Mouse (Mus musculus): ENCODE results near the gene Pygo1. TPM values are rescaled to one million over a fixed set of nuclear protein-coding genes. Genes with fewer than 3 reads are reported as not detected.
A peak's percentile ranks its signal among the peaks of the same experiment; 100 is the strongest.

Pygo1 gene
- polyA plus RNA-seq, 1 experiment from 2014 or later = 12.7 TPM

- Histone ChIP-seq H3K9me3 (replicated peaks; ENCODE audit: control insufficient read depth, low read length) (no peaks in the 10 kb centered on the region), H3K9ac (replicated peaks; ENCODE audit: low read length) (no peak overlapping the region), H3K27ac (replicated peaks; ENCODE audit: low read depth, low read length) (no peak overlapping the region), H3K4me2 (ENCODE audit: low read depth, low read length) (no peak overlapping the region), H3K4me3 (ENCODE audit: low read depth, low read length) (no peak overlapping the region), H3K4me1 (ENCODE audit: control insufficient read depth, insufficient read depth, low read length) (no peaks in the 10 kb centered on the region), H3K27me3 (ENCODE audit: control insufficient read depth, insufficient read depth, low read length) (no peaks in the 10 kb centered on the region), H3K36me3 (replicated peaks; ENCODE audit: control insufficient read depth, insufficient read depth, low read depth, low read length) (peaks cover 14% of the 10 kb centered on the region)
- WGBS = 57% methylated on average over 3 of the region's 3 CpGs
- ATAC-seq (replicated peaks; ENCODE audit: insufficient number of reproducible peaks, low FRiP score, low TSS enrichment, low read depth) = no peak
- DNase-seq (ENCODE audit: low spot score) = no peak
Measured at GRCm38 (mm10) chr9:72943424-72943823, 18.0 kb downstream of the Pygo1 start.

GRCm38 (mm10) chr9:72944286-72944685, 18.8 kb downstream of the Pygo1 start:
- DNase-seq (ENCODE audit: low spot score) = no peak
- 90% methylated on average over 13 of the region's 13 CpGs for WGBS
- no peak overlapping the region for H3K4me3 ChIP-seq (ENCODE audit: low read depth, low read length)
- ATAC-seq (replicated peaks; ENCODE audit: insufficient number of reproducible peaks, low FRiP score, low TSS enrichment, low read depth) = no peak
- H3K9ac ChIP-seq (replicated peaks; ENCODE audit: low read length) = no peak overlapping the region
- H3K4me2 ChIP-seq (ENCODE audit: low read depth, low read length) = no peak overlapping the region
- peaks cover 14% of the 10 kb centered on the region for H3K36me3 ChIP-seq (replicated peaks; ENCODE audit: control insufficient read depth, insufficient read depth, low read depth, low read length)
- no peaks in the 10 kb centered on the region for H3K4me1 ChIP-seq (ENCODE audit: control insufficient read depth, insufficient read depth, low read length)
- H3K27ac ChIP-seq (replicated peaks; ENCODE audit: low read depth, low read length) = no peak overlapping the region
- H3K9me3 ChIP-seq (replicated peaks; ENCODE audit: control insufficient read depth, low read length) = no peaks in the 10 kb centered on the region
- H3K27me3 ChIP-seq (ENCODE audit: control insufficient read depth, insufficient read depth, low read length) = no peaks in the 10 kb centered on the region

GRCm38 (mm10) chr9:72947010-72947409, 21.6 kb downstream of the Pygo1 start:
- no peaks in the 10 kb centered on the region for H3K4me1 ChIP-seq (ENCODE audit: control insufficient read depth, insufficient read depth, low read length)
- H3K27me3 ChIP-seq (ENCODE audit: control insufficient read depth, insufficient read depth, low read length) = no peaks in the 10 kb centered on the region
- no peak overlapping the region for H3K4me2 ChIP-seq (ENCODE audit: low read depth, low read length)
- ATAC-seq (replicated peaks; ENCODE audit: insufficient number of reproducible peaks, low FRiP score, low TSS enrichment, low read depth) (no peak), DNase-seq (ENCODE audit: low spot score) (no peak)
- WGBS = 90% methylated on average over 1 of the region's 1 CpGs
- H3K9me3 ChIP-seq (replicated peaks; ENCODE audit: control insufficient read depth, low read length) = no peaks in the 10 kb centered on the region
- peaks cover 14% of the 10 kb centered on the region for H3K36me3 ChIP-seq (replicated peaks; ENCODE audit: control insufficient read depth, insufficient read depth, low read depth, low read length)
- H3K9ac ChIP-seq (replicated peaks; ENCODE audit: low read length) = no peak overlapping the region
- no peak overlapping the region for H3K4me3 ChIP-seq (ENCODE audit: low read depth, low read length)
- no peak overlapping the region for H3K27ac ChIP-seq (replicated peaks; ENCODE audit: low read depth, low read length)

- peak; percentile 14 for DNase-seq (ENCODE audit: low spot score)
- no peak overlapping the region for H3K4me3 ChIP-seq (ENCODE audit: low read depth, low read length)
- H3K27ac ChIP-seq (replicated peaks; ENCODE audit: low read depth, low read length) = no peak overlapping the region
- no peak overlapping the region for H3K4me2 ChIP-seq (ENCODE audit: low read depth, low read length)
- H3K9me3 ChIP-seq (replicated peaks; ENCODE audit: control insufficient read depth, low read length) = no peaks in the 10 kb centered on the region
- H3K9ac ChIP-seq (replicated peaks; ENCODE audit: low read length) = no peak overlapping the region
- H3K27me3 ChIP-seq (ENCODE audit: control insufficient read depth, insufficient read depth, low read length) = no peaks in the 10 kb centered on the region
- no peak for ATAC-seq (replicated peaks; ENCODE audit: insufficient number of reproducible peaks, low FRiP score, low TSS enrichment, low read depth)
- 74% methylated on average over 7 of the region's 7 CpGs for WGBS
- H3K36me3 ChIP-seq (replicated peaks; ENCODE audit: control insufficient read depth, insufficient read depth, low read depth, low read length) = peaks cover 14% of the 10 kb centered on the region
- no peaks in the 10 kb centered on the region for H3K4me1 ChIP-seq (ENCODE audit: control insufficient read depth, insufficient read depth, low read length)
Measured at GRCm38 (mm10) chr9:72949572-72949971, 24.1 kb downstream of the Pygo1 start.

GRCm38 (mm10) chr9:72954746-72955145, 29.3 kb downstream of the Pygo1 start:
- peak; percentile 51 for DNase-seq (ENCODE audit: low spot score)
- ATAC-seq (replicated peaks; ENCODE audit: insufficient number of reproducible peaks, low FRiP score, low TSS enrichment, low read depth) = no peak

GRCm38 (mm10) chr9:72955546-72955945, 30.1 kb downstream of the Pygo1 start:
- ATAC-seq (replicated peaks; ENCODE audit: insufficient number of reproducible peaks, low FRiP score, low TSS enrichment, low read depth) = no peak
- 10% methylated on average over 1 of the region's 1 CpGs for WGBS
- peak; percentile 62 for DNase-seq (ENCODE audit: low spot score)
- no peaks in the 10 kb centered on the region for H3K27me3 ChIP-seq (ENCODE audit: control insufficient read depth, insufficient read depth, low read length)
- H3K4me1 ChIP-seq (ENCODE audit: control insufficient read depth, insufficient read depth, low read length) = no peaks in the 10 kb centered on the region
- H3K4me2 ChIP-seq (ENCODE audit: low read depth, low read length) = no peak overlapping the region
- no peaks in the 10 kb centered on the region for H3K9me3 ChIP-seq (replicated peaks; ENCODE audit: control insufficient read depth, low read length)
- H3K4me3 ChIP-seq (ENCODE audit: low read depth, low read length) = no peak overlapping the region
- no peak overlapping the region for H3K27ac ChIP-seq (replicated peaks; ENCODE audit: low read depth, low read length)
- H3K9ac ChIP-seq (replicated peaks; ENCODE audit: low read length) = no peak overlapping the region
- H3K36me3 ChIP-seq (replicated peaks; ENCODE audit: control insufficient read depth, insufficient read depth, low read depth, low read length) = no peaks in the 10 kb centered on the region

More at GRCm38 (mm10) chr9:72954746-72955145, 29.3 kb downstream of the Pygo1 start:
- Histone ChIP-seq H3K27ac (replicated peaks; ENCODE audit: low read depth, low read length) (no peak overlapping the region), H3K4me1 (ENCODE audit: control insufficient read depth, insufficient read depth, low read length) (no peaks in the 10 kb centered on the region), H3K27me3 (ENCODE audit: control insufficient read depth, insufficient read depth, low read length) (no peaks in the 10 kb centered on the region), H3K4me2 (ENCODE audit: low read depth, low read length) (no peak overlapping the region), H3K9me3 (replicated peaks; ENCODE audit: control insufficient read depth, low read length) (no peaks in the 10 kb centered on the region), H3K9ac (replicated peaks; ENCODE audit: low read length) (no peak overlapping the region), H3K36me3 (replicated peaks; ENCODE audit: control insufficient read depth, insufficient read depth, low read depth, low read length) (no peaks in the 10 kb centered on the region), H3K4me3 (ENCODE audit: low read depth, low read length) (no peak overlapping the region)
- 50% methylated on average over 2 of the region's 2 CpGs for WGBS

- Histone ChIP-seq H3K4me3 (ENCODE audit: low read depth, low read length) (peak within 1 kb of the TSS; percentile 67), H3K4me2 (ENCODE audit: low read depth, low read length) (peak within 1 kb of the TSS; percentile 74), H3K27me3 (ENCODE audit: control insufficient read depth, insufficient read depth, low read length) (no peaks in the 10 kb centered on the region), H3K36me3 (replicated peaks; ENCODE audit: control insufficient read depth, insufficient read depth, low read depth, low read length) (no peaks in the 10 kb centered on the region), H3K9me3 (replicated peaks; ENCODE audit: control insufficient read depth, low read length) (no peaks in the 10 kb centered on the region), H3K27ac (replicated peaks; ENCODE audit: low read depth, low read length) (no peak within 1 kb of the TSS), H3K4me1 (ENCODE audit: control insufficient read depth, insufficient read depth, low read length) (no peaks in the 10 kb centered on the region), H3K9ac (replicated peaks; ENCODE audit: low read length) (peak within 1 kb of the TSS; percentile 69)
- 2% methylated on average over 43 of the region's 43 CpGs for WGBS
- peak; percentile 92 for ATAC-seq (replicated peaks; ENCODE audit: insufficient number of reproducible peaks, low FRiP score, low TSS enrichment, low read depth)
- DNase-seq (ENCODE audit: low spot score) = peak; percentile 94
Measured at GRCm38 (mm10) chr9:72958521-72959450, 33.3 kb downstream of the Pygo1 start, which contains the start of the genes Dyx1c1 and Gm44503. TSS of gene Dyx1c1 (plus strand) at chr9:72958785. TSS of gene Gm44503 (plus strand) at chr9:72958852.

GRCm38 (mm10) chr9:72961346-72961745, 35.9 kb downstream of the Pygo1 start:
- no peaks in the 10 kb centered on the region for H3K27me3 ChIP-seq (ENCODE audit: control insufficient read depth, insufficient read depth, low read length)
- no peaks in the 10 kb centered on the region for H3K4me1 ChIP-seq (ENCODE audit: control insufficient read depth, insufficient read depth, low read length)
- no peaks in the 10 kb centered on the region for H3K36me3 ChIP-seq (replicated peaks; ENCODE audit: control insufficient read depth, insufficient read depth, low read depth, low read length)
- H3K9ac ChIP-seq (replicated peaks; ENCODE audit: low read length) = no peak overlapping the region
- 80% methylated on average over 8 of the region's 8 CpGs for WGBS
- no peak overlapping the region for H3K4me3 ChIP-seq (ENCODE audit: low read depth, low read length)
- no peaks in the 10 kb centered on the region for H3K9me3 ChIP-seq (replicated peaks; ENCODE audit: control insufficient read depth, low read length)
- ATAC-seq (replicated peaks; ENCODE audit: insufficient number of reproducible peaks, low FRiP score, low TSS enrichment, low read depth) = no peak
- DNase-seq (ENCODE audit: low spot score) = no peak
- no peak overlapping the region for H3K27ac ChIP-seq (replicated peaks; ENCODE audit: low read depth, low read length)
- H3K4me2 ChIP-seq (ENCODE audit: low read depth, low read length) = no peak overlapping the region

Data from embryonic facial prominence, embryonic 11.5 days (tissue).